Mouse (Mus musculus): Measurements from ENCODE around the gene Ciz1.

The Ciz1 gene

DNA sequence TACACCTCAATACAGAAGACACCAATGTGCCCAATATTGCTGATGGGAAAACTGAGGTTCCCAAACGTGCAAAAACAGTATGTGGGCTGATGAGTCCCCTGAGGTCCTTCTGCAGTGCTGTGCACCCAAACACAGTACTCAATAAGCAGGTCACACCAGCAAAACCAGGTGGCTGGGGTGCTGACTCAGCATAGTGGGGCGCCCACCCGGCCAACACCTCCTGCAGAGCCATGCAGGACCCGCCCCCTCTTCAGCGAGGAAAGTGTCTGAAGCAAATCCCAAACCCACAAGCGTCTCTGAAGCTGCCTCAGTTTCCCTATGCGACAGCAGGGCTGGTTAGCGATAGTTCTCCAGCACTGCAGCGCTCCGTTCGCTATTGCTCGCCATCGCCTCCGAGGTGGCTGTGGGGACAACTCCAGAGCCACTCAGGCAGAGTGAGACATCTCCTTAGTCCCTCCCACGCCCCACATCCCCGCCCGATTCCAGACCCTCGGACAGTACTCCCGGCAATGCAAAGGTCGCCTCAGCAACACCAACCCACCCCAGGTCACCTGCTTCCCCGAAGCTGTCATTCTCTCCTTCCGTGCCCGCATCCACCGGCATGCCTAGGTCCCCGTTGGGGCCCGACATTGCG is 29.1 kb downstream of the Ciz1 start:
- DNase-seq (ENCODE audit: low spot score) = no peak

- no peak for DNase-seq (ENCODE audit: low spot score)
These were observed 29.7 kb downstream of the Ciz1 start, which contains the start of gene 1110008P14Rik for GRCm38 (mm10) chr2:32381775-32382223. Gene 1110008P14Rik, minus strand, starts transcription at chr2:32381938.

DNA sequence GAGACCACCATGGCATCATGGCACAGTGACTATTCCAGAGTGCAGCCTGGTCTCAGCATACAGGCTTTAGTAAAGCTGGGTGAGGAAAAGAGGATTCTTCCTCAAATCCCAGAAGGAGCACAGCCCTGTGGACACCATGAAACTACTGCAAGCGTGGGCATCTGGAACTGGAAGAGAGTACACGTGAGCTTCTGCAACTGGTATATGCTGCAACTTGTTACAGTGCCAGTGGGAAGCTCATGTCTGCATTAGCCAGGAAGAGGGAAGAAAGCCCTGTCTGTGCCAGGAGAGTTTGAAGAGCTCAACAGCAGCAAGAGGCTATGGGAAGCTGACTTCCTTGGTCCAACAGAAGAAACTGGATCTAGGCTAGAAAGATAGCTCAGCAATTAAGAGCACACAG is 30.6 kb downstream of the Ciz1 start:
- no peak for DNase-seq (ENCODE audit: low spot score)

GRCm38 (mm10) chr2:32387706-32388490 is 35.8 kb downstream of the Ciz1 start, which contains the start of gene Lcn2:
Gene Lcn2, minus strand, starts transcription at chr2:32388252.
- DNase-seq (ENCODE audit: low spot score) = no peak

DNA sequence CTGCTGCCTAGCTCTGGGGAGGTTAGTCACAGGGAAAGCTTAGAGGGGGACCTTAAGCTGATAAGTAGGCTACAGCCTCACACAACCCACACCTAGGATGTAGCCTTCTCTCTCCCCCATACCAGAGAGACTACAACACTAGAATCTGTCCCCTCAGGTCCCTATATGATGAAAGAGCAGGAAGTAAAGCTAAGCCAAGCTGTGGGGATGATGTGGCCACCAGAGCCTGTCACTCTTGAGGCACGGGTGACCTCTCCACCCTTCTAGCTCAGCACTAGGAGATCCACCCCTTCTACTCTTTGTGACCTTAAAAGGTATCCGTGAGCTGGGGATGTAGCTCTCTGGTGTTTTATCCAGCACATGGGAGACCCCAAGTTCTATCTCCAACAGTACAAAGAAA is 37.0 kb downstream of the Ciz1 start:
- DNase-seq (ENCODE audit: low spot score) = no peak

- DNase-seq (ENCODE audit: low spot score) = no peak
These were observed 38.7 kb downstream of the Ciz1 start for GRCm38 (mm10) chr2:32390871-32391270.

GRCm38 (mm10) chr2:32392063-32392462 is 39.9 kb downstream of the Ciz1 start:
- DNase-seq (ENCODE audit: low spot score) = no peak

GRCm38 (mm10) chr2:32394973-32395372 is 42.8 kb downstream of the Ciz1 start:
- no peak for DNase-seq (ENCODE audit: low spot score)

GRCm38 (mm10) chr2:32395484-32395945 is 43.4 kb downstream of the Ciz1 start, which contains the start of gene Ptges2:
Gene Ptges2, plus strand, starts transcription at chr2:32395896.
- peak; percentile 91 for DNase-seq (ENCODE audit: low spot score)

GRCm38 (mm10) chr2:32395946-32396621 is 44.0 kb downstream of the Ciz1 start:
- peak; percentile 84 for DNase-seq (ENCODE audit: low spot score)

DNA sequence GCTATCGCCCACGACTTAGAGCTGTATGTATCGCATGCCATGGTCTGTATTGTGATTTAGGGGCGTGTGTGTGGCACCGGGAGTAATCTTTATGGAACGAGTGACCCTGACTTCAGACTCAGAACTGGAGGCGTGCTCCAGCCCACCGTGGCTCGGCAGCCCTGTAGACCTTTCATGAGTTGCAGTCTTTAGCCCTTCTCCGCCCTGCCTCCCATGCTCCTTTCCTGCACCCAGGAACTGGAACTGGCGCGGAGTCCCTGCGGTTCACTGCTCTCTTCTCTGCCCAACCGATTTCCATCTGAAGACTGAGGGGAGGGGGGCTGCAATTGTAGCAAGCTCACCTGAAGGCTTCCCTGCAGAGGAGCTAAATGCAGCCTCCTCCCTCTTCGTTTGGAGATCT is 44.6 kb downstream of the Ciz1 start:
- DNase-seq (ENCODE audit: low spot score) = no peak

- peak; percentile 97 for DNase-seq (ENCODE audit: low spot score)
These were observed 52.5 kb downstream of the Ciz1 start for GRCm38 (mm10) chr2:32404663-32405062.

- no peak for DNase-seq (ENCODE audit: low spot score)
These were observed 55.2 kb downstream of the Ciz1 start for GRCm38 (mm10) chr2:32407144-32407824.

DNA sequence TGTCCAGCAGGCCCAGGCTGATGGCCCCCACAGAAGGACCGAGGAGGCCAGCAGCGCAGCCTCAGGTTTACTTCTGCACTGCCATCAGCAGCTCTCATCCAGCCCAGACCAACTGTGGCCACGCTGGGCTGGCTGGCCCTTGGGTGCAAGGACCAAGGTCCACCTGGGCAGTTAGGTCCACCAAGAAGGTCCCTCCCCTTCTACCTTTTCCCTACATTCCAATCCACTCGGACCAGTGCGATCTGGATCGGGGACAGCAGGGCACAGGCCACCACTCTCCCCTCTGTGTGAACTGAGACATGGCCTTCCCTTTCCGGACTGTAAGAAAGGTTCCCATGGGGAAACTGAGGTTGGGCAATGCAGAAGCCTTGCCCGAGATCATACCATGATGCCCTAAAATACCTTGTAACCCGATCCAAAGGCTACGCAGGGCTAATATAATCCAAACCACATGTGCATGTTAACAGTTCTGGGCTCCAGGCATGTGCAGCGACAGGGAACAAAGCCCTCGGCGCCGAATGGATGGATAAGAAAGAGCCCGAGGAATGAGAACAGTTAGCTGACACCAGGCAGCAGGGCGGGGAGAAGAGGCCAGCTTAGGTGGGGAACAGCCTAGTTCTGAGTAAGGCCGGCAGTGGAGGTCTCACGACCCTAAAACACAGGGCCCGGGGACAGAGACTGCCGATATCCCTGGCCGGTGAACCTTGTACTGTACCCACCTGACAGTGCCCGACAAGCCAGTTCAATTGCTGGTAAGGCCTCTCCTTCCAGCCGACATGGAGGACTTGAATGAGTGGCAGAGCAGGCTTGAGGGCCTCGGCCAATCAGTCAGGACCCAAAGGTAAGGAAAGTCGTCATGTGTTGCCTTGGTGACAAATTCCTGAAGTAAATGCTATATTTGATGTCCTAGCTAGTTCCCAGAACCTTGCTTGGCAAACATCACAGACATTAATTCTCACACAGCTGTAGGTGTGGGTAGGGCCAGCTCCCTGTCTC is 56.6 kb downstream of the Ciz1 start:
- DNase-seq (ENCODE audit: low spot score) = no peak

DNA sequence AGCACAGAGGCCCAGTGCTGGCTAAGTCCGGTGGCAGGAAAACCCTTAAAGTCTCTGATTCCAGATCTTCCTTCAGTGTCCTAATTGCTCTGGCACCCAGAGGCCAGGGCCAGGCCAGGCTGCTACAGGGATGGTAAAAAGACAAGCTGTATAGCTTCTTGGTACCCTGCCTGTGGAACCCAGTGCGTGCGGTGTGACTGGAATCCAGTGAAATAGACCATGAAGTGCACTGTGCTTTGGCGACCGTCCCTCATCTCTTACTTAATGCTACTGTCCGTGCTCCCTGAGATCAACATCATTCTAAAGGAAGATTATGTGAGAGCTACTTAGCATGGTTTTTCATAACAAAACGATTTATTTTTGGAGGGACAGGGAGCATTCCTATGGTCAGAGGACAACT is 59.3 kb downstream of the Ciz1 start:
- no peak for DNase-seq (ENCODE audit: low spot score)

GRCm38 (mm10) chr2:32412742-32413531 is 60.8 kb downstream of the Ciz1 start:
- DNase-seq (ENCODE audit: low spot score) = no peak

DNA sequence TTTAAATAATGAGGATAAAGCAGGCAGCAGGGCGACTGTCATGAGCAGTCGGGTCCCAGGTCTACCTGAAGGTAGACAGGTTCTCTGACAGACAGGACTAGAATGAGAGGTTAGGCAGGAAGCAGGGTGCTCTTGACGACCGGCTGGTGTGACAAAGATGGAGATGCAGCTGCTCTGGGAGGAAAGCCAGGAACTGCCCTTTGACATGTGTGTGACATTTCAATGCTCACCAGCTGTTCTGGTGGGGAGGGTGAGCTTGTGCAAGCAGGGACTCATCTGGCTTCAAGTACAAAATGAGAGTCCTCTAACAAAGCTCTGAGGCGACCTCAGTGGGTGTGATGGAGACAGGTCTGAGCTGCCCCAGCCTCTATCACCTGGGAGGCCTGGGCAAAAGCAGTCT is 61.8 kb downstream of the Ciz1 start:
- no peak for DNase-seq (ENCODE audit: low spot score)

- DNase-seq (ENCODE audit: low spot score) = no peak
These were observed 63.7 kb downstream of the Ciz1 start for GRCm38 (mm10) chr2:32415801-32416200.

DNA sequence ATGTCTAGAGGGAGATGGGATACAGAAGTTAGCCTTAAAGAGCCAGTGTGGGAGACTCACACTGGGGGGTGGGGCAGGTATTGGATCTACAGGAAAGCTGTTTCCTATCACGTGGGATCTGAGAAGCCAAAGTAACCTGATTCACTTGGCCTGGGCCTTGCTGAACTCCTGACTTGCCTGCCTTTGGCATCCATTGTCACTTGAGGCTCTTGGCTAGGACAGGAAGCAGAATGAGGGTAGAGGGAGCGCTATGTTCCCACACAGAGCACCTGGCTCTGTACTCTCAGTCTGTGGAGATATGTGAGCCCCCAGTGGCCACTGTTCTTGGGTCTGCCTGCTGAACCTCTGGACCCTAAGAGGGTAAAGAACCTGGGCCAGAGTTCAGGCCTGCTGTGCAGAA is 64.4 kb downstream of the Ciz1 start:
- DNase-seq (ENCODE audit: low spot score) = no peak

GRCm38 (mm10) chr2:32417486-32417885 is 65.4 kb downstream of the Ciz1 start:
- no peak for DNase-seq (ENCODE audit: low spot score)

All from layer of hippocampus, adult 9-10 months (tissue).